Mouse (Mus musculus): ENCODE measurements around the gene Psmb5. TPM values are rescaled to one million over a fixed set of nuclear protein-coding genes. Genes with fewer than 3 reads are reported as not detected.

The Psmb5 gene
- total and polyA plus RNA-seq, 3 experiments, result 317 to 332 (median 322) TPM

DNA sequence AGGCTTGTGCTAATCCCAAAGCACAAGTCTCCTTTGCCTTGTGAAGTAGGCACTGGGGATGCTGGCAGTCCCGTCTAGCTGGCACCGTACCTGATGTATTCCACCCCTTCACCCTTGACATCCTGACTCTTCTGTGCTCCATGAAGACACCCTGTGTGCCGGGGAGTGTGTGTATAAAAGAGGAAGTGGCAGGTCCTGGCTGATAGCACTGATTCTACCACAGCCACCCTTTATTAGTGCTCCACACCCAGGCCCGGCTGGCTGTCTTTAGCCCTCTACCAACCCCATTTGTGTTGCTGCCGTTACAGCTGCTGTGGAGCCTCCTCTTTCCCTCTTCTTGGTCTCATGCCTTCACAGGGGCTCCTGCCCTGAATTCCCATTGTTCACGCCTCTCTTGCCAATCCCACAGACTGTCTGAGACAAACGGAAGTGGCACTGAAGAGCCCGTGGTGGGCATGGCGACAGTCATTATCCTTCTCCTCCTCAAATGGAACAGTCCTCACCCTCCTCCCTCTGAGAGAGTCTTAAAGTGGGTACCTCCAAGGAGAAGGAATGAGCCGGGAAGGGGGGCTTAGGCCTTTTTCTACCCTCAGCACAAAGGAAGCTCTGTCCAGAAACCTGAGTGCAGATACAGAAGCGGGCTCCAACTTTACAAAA, 12.9 kb upstream of the Psmb5 start:
- DNase-seq, result no peak

DNA sequence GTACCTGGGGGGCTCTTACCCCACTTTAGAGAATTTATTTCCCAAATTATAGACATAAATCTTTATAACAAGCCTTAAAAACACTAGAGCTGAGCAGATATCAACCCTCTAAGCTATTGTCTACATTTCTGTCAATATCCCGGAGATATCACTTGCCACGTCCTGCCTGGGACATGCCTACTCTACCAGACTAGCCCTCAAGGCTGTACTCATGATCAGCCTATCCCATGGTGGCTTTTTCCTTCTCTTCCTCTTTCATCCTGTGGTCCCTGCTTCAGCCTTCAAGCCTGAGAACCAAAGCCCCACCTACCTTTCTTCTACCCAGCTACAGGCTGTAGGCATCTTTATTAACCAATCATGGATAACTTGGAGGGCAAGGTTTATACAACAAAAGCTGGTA, 12.0 kb upstream of the Psmb5 start:
- no peak for DNase-seq

DNA sequence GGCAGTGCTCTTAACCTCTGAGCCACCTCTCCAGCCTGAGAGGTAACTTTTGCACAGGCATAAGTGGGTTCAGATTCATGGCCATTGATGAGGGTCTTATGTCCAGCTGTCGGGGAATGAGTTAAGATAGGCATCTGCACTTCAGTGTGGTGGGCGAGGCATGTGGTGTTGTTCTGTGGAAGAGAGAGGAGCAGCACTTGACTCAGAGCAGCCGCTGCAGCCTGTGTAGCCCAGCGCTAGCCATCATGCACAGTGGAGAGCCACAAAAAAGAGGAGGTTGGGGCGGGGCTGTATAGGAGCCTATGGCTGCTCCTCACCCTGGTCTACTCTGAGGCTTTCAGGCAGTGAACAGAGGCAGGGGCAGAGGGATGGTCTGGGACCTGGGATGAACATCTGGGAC, 10.3 kb upstream of the Psmb5 start:
- DNase-seq, result no peak

DNA sequence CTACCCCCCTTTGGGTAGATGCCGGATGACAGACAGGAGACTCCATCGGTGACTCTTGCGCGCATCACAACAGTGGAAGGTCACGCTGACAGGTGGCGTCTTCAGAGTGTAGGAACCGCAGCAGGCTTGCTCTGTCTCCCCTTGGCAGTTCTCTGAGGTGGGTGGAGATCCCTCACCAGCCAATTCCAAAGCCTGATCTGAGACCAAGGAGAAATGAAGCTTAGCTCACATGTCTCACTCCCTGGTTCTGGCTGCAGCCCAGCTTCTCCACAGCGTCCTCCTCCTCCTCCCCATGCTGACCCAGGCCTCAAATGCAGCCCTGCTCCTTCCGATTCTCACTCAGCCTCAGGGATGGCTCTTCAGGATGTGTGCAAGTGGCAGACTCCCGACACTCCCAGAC, 7.2 kb upstream of the Psmb5 start:
- no peak for DNase-seq

DNA sequence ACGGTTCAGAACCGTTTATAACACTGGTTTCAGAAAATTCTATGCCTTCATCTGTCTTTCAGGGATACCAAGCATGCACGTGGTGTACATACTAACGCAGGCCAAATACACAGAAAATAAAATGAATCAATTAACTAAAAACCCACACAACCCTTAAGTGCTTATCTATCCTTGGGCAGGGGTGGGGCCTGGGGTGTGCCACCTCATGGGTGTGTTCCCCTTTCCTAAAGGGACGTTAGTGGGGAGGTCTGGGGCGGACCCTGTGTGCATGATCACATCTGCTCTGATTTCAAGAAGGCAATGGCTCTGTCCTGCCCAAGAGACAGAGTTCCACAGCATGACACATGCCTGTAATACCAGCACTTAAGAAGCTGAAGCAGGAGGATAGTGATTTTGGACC, 5.5 kb upstream of the Psmb5 start:
- no peak for DNase-seq

DNA sequence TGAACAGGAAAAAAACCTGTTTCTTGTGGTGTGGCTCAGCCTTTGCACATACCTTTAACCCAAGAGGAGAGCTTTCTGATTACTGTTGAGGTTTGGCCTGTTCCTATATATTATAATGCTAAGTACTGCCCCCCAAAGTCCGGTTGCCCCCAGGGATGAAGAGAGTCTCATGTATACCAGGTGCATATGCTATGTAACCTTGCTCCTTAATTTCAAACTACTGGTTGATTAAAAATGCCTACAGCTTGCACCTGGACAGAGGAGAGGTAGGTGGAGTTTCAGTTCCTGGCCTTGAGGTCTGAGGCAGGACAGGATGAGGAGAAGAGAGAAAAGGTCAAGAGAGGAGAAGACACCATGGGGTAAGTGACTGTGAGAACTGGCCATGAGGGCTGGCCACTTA, 3.3 kb upstream of the Psmb5 start, which contains the start of gene Psmb11:
Gene Psmb11 (plus strand): TSS at position 301 of the 400 bp plus-strand sequence.
- no peak for DNase-seq

DNA sequence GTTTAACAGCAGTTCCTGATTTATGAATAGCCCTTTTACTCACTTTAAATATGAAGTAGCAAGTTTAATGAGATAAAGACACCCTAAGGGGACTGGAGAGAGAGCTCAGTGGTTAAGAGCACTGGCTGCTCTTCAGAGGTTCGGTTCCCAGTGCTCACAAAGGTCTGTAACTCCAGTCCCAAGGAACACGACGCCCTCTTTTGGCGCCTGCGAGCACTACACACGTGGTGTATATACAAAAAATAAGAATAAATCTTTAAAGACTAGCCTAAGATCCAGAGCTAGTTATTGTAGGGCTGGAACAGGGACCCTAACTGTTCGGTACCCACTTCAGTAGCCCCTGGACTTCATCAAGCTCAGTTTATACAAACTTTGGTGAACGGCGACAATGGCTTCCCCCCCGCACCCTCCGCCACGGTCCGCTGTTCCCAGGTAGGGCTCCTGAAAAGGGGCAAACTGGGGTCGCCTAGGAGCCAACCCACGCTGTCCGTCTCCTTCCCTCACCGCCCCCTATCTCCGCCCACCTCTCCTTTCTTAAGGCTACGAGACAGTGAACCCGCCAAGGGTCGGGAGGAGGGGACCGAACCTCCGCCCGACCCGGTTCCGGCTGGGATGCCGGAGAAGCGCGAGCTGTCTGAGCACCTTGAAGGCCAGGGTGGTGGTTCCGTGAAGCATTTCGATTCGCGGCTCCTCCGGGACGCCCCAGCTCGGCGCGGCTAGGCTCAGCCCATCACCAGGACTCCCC, 498 bp downstream of the Psmb5 start:
- peak; percentile 6 for DNase-seq

DNA sequence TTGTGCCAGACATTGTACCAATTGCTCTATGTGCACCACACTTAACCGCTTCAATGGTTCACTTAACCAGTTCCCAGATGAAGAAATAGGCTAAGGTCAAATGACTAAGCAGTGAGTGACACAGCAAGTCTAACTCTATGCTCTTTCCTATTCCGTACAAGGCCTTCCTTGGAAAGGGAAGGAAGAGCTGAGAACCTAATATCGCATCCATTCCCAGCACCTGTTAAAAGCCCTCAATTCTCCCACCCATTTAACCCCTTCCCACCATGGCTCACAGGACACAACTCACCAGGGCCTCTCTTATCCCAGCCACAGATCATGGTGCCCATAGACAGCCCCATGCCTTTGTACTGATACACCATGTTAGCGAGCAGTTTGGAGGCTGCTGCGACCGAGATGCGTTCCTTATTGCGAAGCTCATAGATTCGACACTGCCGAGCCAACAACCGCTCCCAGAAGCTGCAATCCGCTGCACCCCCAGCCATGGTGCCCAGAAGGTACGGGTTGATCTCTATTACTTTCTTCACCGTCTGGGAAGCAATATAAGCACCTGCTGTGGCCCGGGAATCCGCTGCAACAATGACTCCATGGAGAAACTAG, 1.5 kb downstream of the Psmb5 start:
- DNase-seq, result peak; percentile 56

DNA sequence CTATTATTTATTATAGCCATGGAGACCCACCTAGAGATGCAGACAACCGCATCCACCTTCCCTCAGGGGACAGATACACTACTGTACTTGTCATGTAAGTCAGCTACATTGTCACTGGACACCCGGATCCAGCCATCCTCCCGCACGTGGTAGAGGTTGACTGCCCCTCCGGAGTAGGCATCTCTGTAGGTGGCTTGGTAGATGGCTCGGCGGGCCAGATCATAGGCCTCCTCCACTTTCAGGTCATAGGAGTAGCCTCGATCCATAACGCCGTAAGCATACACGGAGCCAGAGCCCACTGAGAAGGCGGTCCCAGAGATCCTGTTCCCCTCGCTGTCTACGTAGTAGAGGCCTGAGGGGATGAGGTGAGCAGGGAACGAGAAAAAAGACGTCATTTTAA, 3.7 kb downstream of the Psmb5 start:
- DNase-seq, result peak; percentile 1

DNA sequence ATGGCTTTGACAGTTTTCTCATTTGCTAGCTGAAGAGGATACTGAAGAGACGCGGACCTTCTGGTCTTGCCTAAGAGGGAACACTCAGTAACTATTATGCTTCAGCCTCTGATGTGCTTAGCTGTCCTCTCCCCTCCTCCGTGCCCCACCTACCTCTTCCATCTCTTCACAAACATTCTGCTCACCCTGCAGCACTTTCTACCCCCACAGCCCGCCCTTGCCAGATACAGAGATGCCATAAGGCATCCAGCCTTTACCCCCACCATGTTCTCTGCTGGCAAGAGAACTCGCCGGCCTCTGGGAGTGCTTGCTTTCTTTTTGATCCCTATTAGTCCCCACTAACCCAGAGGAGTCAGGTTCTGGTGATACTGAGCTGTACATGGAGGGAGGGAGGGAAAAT, 7.2 kb downstream of the Psmb5 start:
- no peak for DNase-seq

DNA sequence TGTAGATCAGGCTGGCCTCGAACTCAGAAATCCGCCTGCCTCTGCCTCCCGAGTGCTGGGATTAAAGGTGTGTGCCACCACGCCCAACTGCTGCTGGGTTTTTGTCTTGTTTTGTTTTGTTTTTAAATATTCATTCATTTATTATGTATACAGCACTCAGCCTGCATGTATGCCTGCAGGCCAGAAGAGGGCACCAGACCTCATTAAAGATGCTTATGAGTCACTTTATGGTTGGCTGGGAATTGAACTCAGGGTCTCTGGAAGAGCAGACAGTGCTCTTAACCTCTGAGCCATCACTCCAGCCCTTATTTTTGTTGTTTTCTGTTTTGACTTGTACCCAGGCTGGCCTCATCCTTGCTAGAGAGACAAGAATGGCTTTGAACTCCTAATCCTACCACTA, 7.9 kb downstream of the Psmb5 start:
- DNase-seq, result no peak

DNA sequence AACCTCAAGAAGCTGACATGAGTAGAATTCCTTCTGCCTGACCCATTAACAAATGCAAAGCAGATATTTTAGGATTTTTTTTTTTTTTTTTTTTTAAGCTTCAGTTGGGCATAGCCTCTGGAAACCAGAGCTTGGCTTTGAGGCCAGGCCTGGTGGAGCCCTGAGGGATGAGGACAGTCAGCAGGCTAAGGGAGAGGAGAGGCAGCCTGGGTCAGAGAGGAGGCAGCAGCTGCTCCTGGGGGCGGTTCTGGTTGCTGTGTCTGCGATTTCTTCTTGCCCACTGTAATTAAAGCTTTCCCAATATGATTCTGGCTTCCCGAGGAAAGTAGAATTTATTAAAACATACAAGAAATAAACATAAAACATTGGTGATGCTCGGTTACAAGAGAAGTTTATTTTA, 8.6 kb downstream of the Psmb5 start:
- DNase-seq, result no peak

DNA sequence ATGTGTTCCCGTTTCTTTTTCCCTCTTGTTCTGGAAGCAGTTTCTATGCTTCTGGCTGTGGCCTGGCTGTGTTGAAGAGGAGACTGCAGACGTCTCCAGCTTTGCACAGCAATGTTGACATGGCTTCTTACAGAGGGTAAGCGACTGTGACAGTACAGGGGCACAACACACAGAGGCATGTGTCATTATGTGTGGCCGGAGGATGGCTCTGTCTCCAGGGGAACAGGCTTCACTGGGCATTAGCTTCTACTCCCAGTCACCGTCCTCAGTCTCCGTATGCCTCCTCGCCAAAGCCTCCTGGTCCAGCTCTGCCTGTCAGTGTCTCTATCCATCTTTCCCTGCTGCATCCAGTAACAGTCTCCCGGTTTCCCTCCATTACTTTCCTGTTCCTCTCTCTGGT, 10.6 kb downstream of the Psmb5 start:
- no peak for DNase-seq

DNA sequence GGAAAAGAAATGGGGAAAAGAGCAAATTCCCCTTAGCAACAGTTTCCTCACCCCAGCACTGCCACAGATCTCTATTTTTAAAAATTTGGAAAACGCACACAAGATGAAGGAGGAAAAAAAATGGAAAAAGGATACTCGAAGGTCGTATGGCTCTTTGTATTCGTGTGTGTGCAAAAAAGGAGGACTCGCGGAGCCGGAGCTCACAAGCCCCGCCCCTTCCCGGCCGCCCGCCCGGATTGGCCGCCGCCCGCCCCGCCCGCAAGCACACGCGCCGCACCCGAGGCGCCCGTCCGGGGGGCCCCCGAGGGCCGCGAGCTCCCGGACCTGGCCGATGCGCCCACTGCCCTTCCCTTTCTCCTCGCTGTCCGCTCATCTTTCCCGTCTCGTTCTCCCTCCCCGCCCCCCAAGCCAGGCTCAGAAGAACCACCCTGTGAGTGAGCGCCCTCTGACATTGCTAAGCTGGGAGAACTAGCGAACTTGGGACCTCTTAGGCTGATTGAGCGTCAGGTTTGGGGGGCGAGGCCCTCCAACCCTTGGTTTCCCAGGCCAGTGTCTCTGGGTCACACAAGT, 12.0 kb downstream of the Psmb5 start, which contains the start of gene 4931414P19Rik:
Gene 4931414P19Rik (minus strand): TSS at position 242 of the 570 bp plus-strand sequence.
- DNase-seq, result peak; percentile 91

DNA sequence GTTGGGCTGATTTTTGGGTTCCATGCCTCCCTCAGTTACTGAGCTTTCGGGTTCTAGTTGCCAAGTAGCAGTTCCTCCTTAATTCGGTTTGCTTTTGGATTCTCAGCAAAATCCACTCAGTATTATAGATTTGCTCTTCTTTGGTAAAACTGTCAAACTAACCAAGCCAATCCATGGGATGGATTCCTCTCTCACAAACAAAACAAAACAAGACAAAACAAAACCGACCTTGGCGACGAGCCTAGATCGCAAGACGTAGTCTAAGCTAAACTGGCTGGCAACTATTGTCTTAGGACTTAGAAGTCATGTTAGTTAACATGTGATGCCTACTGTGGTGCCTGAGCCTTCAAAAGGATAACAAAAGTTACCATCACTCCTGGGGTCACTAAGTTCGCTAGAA, 14.1 kb downstream of the Psmb5 start:
- no peak for DNase-seq

DNA sequence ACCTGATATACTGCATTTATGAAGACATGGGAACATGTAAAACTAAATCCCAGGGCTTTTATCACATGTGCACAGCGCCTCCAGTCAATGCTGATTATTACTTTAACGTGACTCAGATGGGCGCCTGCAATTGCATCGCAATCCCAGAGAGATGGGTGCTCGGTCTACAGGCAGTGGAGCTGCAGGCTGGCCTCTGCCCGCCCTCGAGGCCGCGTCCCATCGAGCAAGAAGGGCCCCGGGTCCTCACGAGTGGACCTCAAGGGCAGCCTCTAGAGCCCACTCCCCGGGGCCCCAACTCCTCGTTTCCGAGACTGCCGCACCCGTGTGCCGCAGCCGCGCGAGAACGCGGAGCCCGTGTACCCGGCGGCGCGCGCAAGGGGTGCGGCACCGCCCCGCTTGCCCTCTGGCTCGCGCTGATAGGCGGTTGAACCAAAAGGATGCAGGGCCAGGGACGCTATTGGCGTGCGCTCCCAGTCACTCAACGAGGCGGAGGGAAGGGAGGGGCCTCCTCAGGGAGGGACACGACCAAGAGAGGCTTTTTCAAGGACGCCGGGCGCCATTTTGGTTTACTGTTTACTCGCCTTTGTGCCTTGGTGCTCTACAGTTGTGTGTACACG, 14.7 kb downstream of the Psmb5 start:
- DNase-seq, result peak; percentile 97

DNA sequence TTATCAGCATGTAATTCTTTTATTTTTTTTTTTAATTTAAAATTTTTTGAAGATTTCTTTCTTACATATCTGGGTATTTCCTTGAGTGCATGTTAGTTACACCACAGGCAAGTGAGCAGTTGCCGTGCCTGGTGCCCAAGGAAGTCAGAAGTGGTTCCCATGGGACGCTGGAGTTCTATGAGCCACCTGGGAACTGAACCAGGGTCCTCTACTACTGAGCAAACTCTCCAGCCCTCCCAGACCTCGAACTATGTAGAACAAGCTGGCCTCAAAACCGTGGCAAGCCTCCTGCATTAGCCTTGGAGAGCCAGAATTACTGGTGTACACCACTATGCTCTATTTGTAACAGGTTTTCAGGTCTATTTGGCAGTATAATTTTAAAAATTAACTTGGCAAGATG, 15.2 kb downstream of the Psmb5 start:
- no peak for DNase-seq

DNA sequence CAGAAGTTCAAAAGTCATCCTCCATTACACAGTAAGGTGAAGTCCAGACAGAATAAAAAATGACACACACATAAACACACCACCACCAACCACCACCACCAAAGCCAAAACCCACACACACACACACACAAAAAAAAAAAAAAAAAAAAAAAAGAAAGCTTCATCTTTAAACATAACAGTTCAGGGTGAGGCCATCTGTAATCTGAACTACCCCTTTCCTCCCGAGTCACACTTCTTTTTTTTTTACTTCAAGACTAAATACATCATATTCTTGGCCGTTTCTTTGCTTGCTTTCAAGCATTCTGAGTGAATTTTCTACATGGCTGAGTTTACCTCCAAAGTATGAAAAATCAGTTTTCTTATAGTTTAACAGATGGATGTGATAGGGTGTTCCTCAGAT, 16.2 kb downstream of the Psmb5 start:
- DNase-seq, result no peak

DNA sequence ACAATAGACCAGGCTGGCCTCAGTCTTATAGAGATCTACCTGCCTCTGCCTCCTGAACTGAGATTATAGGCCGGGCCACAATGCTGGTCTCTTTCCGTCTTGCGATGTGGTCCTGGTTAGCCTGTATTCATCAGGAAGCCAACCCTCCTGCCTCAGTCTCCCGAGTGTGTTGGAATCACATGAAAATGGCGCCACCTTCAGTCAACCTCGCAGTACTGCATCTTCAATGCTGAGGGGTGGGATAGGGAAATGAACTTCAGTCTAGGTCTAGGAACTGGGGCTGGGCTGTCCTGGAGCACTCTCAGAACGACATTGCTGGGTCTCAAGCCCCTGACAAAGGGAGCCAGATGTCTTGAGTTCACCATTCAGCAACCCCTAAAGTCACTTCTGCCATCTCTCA, 20.7 kb downstream of the Psmb5 start:
- DNase-seq, result no peak

DNA sequence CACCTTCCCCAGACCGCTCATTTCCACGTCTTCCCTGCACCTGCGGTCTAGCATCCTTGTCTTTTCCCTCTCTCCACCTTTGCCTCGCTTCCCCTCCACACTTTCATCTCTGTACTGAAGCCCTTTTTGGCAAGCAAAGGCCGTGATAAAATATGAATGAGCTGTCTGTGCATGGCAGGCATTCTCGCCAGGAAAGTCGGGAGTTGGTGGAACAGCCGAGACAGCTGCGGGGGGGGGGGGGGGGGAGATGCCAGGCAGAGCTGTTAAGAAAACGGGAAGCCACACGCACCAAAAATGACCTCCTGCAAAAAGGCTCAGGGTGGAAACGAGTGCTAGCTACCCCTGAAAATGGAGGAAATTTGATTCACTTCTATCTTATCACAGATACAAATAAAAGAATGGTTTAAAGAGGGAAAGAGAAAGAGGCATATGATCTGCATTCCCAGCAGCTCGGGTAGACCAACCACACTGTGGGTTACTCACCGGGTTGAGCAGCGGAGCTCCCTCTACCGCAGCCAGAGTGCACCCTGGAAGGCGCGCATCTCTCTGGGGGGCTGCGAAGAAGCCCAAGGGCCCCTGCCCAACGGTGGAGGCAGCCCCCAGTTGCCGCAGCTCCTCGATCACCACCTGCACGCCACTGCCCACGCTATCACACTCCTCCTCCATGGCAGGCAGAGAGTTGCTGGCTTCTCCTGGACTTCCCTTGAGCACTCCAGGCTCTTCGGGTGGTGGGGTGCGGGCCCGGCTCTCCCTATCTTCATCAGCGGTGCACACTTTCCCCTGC, 23.0 kb downstream of the Psmb5 start:
- DNase-seq, result no peak

DNA sequence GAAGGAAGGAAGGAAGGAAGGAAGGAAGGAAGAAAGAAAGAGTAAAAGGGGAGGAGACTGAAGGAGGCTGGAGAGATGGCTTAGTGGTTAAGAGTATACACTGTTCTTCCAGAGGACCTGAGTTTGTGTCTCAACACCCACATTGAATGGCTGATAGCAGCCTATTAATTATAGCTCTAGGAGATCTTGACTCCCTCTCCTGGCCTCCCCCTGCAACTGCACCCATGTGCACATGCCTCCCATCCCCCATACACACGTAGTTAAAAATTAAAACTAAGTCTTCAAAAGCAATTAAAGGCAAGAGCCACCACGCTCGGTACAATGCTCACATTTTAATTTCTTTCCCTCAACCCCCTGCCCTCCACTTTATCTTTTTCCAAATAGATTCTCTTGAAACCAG, 23.8 kb downstream of the Psmb5 start:
- no peak for DNase-seq
